Comparison of ENCODE assay signal across 11 mouse cellular contexts in genomic region chr19:4125268-4125667, GRCm38 (mm10). TPM values are rescaled to one million over a fixed set of nuclear protein-coding genes. Genes with fewer than 3 reads are reported as not detected.
DNase-seq lines count a peak whose midpoint lies in the region; ATAC-seq lines count a peak whose summit lies in the region.
"Not testable (repeated sequence)": the region's sequence is repeated elsewhere in the genome, so short reads cannot be mapped to it uniquely, and the experiment has no call there.
"Had no signal": no experiment of that assay in that cellular context is flagged by ENCODE, and none has a peak within 500 bp of the region (broad histone marks: within the 10 kb centered on the region; RNA-seq: fewer than 3 reads in every experiment).

No protein-coding gene starts in this region.

- peak; percentile 31 for ATAC-seq in embryonic facial prominence, embryonic 11.5 days (replicated peaks; ENCODE audit: insufficient number of reproducible peaks, low FRiP score, low TSS enrichment, low read depth)
- ATAC-seq in hindbrain, embryonic 16.5 days = peak; percentile 31
- ATAC-seq in limb, embryonic 11.5 days (ENCODE audit: insufficient number of reproducible peaks, low FRiP score, low TSS enrichment, low read depth) = peak; percentile 10; the same call in 1 of the 2 replicates
- ATAC-seq in lung, embryonic 16.5 days (ENCODE audit: low read depth) = peak; percentile 10
- peak; percentile 29 for ATAC-seq in neural tube, embryonic 12.5 days (ENCODE audit: low FRiP score, low read depth)

- H3K27ac ChIP-seq in embryonic facial prominence, embryonic 11.5 days (replicated peaks; ENCODE audit: low read depth, low read length); limb, embryonic 11.5 days (replicated peaks; ENCODE audit: low read depth, low read length); neural tube, embryonic 12.5 days: not testable (repeated sequence)
- H3K27ac ChIP-seq in hindbrain, embryonic 16.5 days (ENCODE audit: low read depth, low read length) = peak overlapping the region; percentile 54
- 0 out of 2 replicates have a peak overlapping the region, but pooled peaks have one; percentile 1 for H3K27ac ChIP-seq in lung, embryonic 16.5 days (ENCODE audit: low read length)

- H3K4me1 ChIP-seq in embryonic facial prominence, embryonic 11.5 days (ENCODE audit: control insufficient read depth, insufficient read depth, low read length) = not testable (repeated sequence)
- peaks cover 16% of the 10 kb centered on the region for H3K4me1 ChIP-seq in hindbrain, embryonic 16.5 days (ENCODE audit: control insufficient read depth, insufficient read depth, low read depth, low read length)
- H3K4me1 ChIP-seq in limb, embryonic 11.5 days (ENCODE audit: control insufficient read depth, insufficient read depth, low read length) = peaks cover 15% of the 10 kb centered on the region
- peaks cover 15% of the 10 kb centered on the region for H3K4me1 ChIP-seq in lung, embryonic 16.5 days (replicated peaks; ENCODE audit: control insufficient read depth, insufficient read depth, low read length)
- peaks cover 18% of the 10 kb centered on the region for H3K4me1 ChIP-seq in neural tube, embryonic 12.5 days

- not testable (repeated sequence) for H3K36me3 ChIP-seq in embryonic facial prominence, embryonic 11.5 days (replicated peaks; ENCODE audit: control insufficient read depth, insufficient read depth, low read depth, low read length); limb, embryonic 11.5 days (ENCODE audit: control insufficient read depth, insufficient read depth, low read length)
- H3K36me3 ChIP-seq in hindbrain, embryonic 16.5 days (ENCODE audit: control insufficient read depth, insufficient read depth, low read length) = peaks cover 15% of the 10 kb centered on the region
- H3K36me3 ChIP-seq in lung, embryonic 16.5 days (ENCODE audit: control insufficient read depth, insufficient read depth, low read length) = peaks cover 11% of the 10 kb centered on the region
- peaks cover 25% of the 10 kb centered on the region for H3K36me3 ChIP-seq in neural tube, embryonic 12.5 days

- H3K9ac ChIP-seq in embryonic facial prominence, embryonic 11.5 days (replicated peaks; ENCODE audit: low read length) = peak overlapping the region; percentile 39; the same call in 1 of the 2 replicates
- peak overlapping the region; percentile 93 for H3K9ac ChIP-seq in hindbrain, embryonic 16.5 days (ENCODE audit: low read depth, low read length)
- H3K9ac ChIP-seq in limb, embryonic 11.5 days (ENCODE audit: low read length) = not testable (repeated sequence)
- peak overlapping the region; percentile 93 for H3K9ac ChIP-seq in lung, embryonic 16.5 days (ENCODE audit: low read length)
- peak overlapping the region; percentile 82 for H3K9ac ChIP-seq in neural tube, embryonic 12.5 days

- 18% methylated on average over 4 of the region's 4 CpGs for WGBS in embryonic facial prominence, embryonic 11.5 days
- 21% methylated on average over 2 of the region's 4 CpGs for WGBS in hindbrain, embryonic 16.5 days
- 22% methylated on average over 4 of the region's 4 CpGs for WGBS in limb, embryonic 11.5 days
- WGBS in lung, embryonic 16.5 days = 19% methylated on average over 2 of the region's 4 CpGs
- 32% methylated on average over 4 of the region's 4 CpGs for WGBS in neural tube, embryonic 12.5 days

- H3K27me3 ChIP-seq in embryonic facial prominence, embryonic 11.5 days (ENCODE audit: control insufficient read depth, insufficient read depth, low read length); hindbrain, embryonic 16.5 days (replicated peaks; ENCODE audit: control insufficient read depth, insufficient read depth, low read length); limb, embryonic 11.5 days (ENCODE audit: control insufficient read depth, insufficient read depth, low read length); lung, embryonic 16.5 days (ENCODE audit: control insufficient read depth, insufficient read depth, low read depth, low read length); neural tube, embryonic 12.5 days (replicated peaks): not testable (repeated sequence)

- peak; percentile 60 for DNase-seq in NIH3T3 (ENCODE audit: low read depth)
- DNase-seq in embryonic facial prominence, embryonic 11.5 days (ENCODE audit: low spot score); limb, embryonic 11.5 days (ENCODE audit: low spot score): not testable (repeated sequence)
- DNase-seq in gastrocnemius, postnatal 10 days = peak; percentile 37
- peak; percentile 31 for DNase-seq in testis, postnatal 14 days (ENCODE audit: low spot score)

- not testable (repeated sequence) for H3K9me3 ChIP-seq in embryonic facial prominence, embryonic 11.5 days (replicated peaks; ENCODE audit: control insufficient read depth, low read length); hindbrain, embryonic 16.5 days (ENCODE audit: control insufficient read depth, low read length); limb, embryonic 11.5 days (ENCODE audit: control insufficient read depth, low read length); lung, embryonic 16.5 days (ENCODE audit: control insufficient read depth, low read length); neural tube, embryonic 12.5 days

- H3K4me2 ChIP-seq in embryonic facial prominence, embryonic 11.5 days (ENCODE audit: low read depth, low read length) = peak overlapping the region; percentile 19
- peak overlapping the region; percentile 67 for H3K4me2 ChIP-seq in hindbrain, embryonic 16.5 days (ENCODE audit: low read length)
- peak overlapping the region; percentile 65 for H3K4me2 ChIP-seq in limb, embryonic 11.5 days (ENCODE audit: low read depth, severe bottlenecking)
- peak overlapping the region; percentile 72 for H3K4me2 ChIP-seq in lung, embryonic 16.5 days (ENCODE audit: low read depth, low read length)
- H3K4me2 ChIP-seq in neural tube, embryonic 12.5 days (replicated peaks) = peak overlapping the region; percentile 69

- H3K4me3 ChIP-seq in embryonic facial prominence, embryonic 11.5 days (ENCODE audit: low read depth, low read length) = peak overlapping the region; percentile 78
- peak overlapping the region; percentile 85 for H3K4me3 ChIP-seq in hindbrain, embryonic 16.5 days (ENCODE audit: low read length)
- peak overlapping the region; percentile 60 for H3K4me3 ChIP-seq in limb, embryonic 11.5 days (ENCODE audit: low read depth, low read length)
- peak overlapping the region; percentile 89 for H3K4me3 ChIP-seq in lung, embryonic 16.5 days (ENCODE audit: low read length)
- peak overlapping the region; percentile 78 for H3K4me3 ChIP-seq in neural tube, embryonic 12.5 days

RNA-seq across cellular contexts. Expression of gene Aip, which starts 0.4 kb away (rescaled TPM):
- 68.3 and 85.1 TPM in 2 replicates for polyA plus RNA-seq in embryonic facial prominence, embryonic 11.5 days (2014; fragmentation: Nextera tagmentation; extraction: Ambion mirVana)
- total RNA-seq in gastrocnemius, postnatal 10 days (2021) = 10 to 100 TPM; 46.5 to 47.1 TPM
- polyA plus RNA-seq in hindbrain, embryonic 16.5 days (2015; fragmentation: Nextera tagmentation; extraction: Ambion mirVana) = 109 and 113 TPM in 2 replicates
- polyA plus RNA-seq in limb, embryonic 11.5 days (2014; fragmentation: Nextera tagmentation; extraction: Ambion mirVana) = 91.2 and 93.7 TPM in 2 replicates
- polyA plus RNA-seq in lung, embryonic 16.5 days (2015; fragmentation: Nextera tagmentation; extraction: Ambion mirVana) = 102 TPM in 2 replicates
- 67.3 and 69.4 TPM in 2 replicates for polyA plus RNA-seq in neural tube, embryonic 12.5 days (2016; fragmentation: Nextera tagmentation; extraction: Ambion mirVana)

RNA-seq across cellular contexts. Expression of gene Gpr152, which starts 14.3 kb away (rescaled TPM):
- not detected in 2 replicates for polyA plus RNA-seq in embryonic facial prominence, embryonic 11.5 days (2014; fragmentation: Nextera tagmentation; extraction: Ambion mirVana)
- total RNA-seq in gastrocnemius, postnatal 10 days (2021) = not detected
- polyA plus RNA-seq in hindbrain, embryonic 16.5 days (2015; fragmentation: Nextera tagmentation; extraction: Ambion mirVana) = not detected in 2 replicates
- not detected in 2 replicates for polyA plus RNA-seq in limb, embryonic 11.5 days (2014; fragmentation: Nextera tagmentation; extraction: Ambion mirVana)
- polyA plus RNA-seq in lung, embryonic 16.5 days (2015; fragmentation: Nextera tagmentation; extraction: Ambion mirVana) = not detected in 2 replicates
- polyA plus RNA-seq in neural tube, embryonic 12.5 days (2016; fragmentation: Nextera tagmentation; extraction: Ambion mirVana) = not detected in 2 replicates
- total RNA-seq: heart, postnatal 14 days; left cerebral cortex, postnatal 36 days had no signal
- polyA plus RNA-seq: large intestine, adult 2 months had no signal

RNA-seq across cellular contexts. Expression of gene Cabp4, which starts 18.6 kb away (rescaled TPM):
- not detected in 2 replicates for polyA plus RNA-seq in embryonic facial prominence, embryonic 11.5 days (2014; fragmentation: Nextera tagmentation; extraction: Ambion mirVana)
- not detected for total RNA-seq in gastrocnemius, postnatal 10 days (2021)
- polyA plus RNA-seq in hindbrain, embryonic 16.5 days (2015; fragmentation: Nextera tagmentation; extraction: Ambion mirVana) = 0.24 and 0.29 TPM in 2 replicates
- polyA plus RNA-seq in limb, embryonic 11.5 days (2014; fragmentation: Nextera tagmentation; extraction: Ambion mirVana) = not detected in 2 replicates
- polyA plus RNA-seq in lung, embryonic 16.5 days (2015; fragmentation: Nextera tagmentation; extraction: Ambion mirVana) = 0.16 TPM in 1 of 2 replicates, not detected in the other
- 0.13 and 0.19 TPM in 2 replicates for polyA plus RNA-seq in neural tube, embryonic 12.5 days (2016; fragmentation: Nextera tagmentation; extraction: Ambion mirVana)
- total RNA-seq: heart, postnatal 14 days; left cerebral cortex, postnatal 36 days had no signal

RNA-seq across cellular contexts. Expression of gene Coro1b, which starts 23.2 kb away (rescaled TPM):
- 108 and 122 TPM in 2 replicates for polyA plus RNA-seq in embryonic facial prominence, embryonic 11.5 days (2014; fragmentation: Nextera tagmentation; extraction: Ambion mirVana)
- 10 to 100 TPM; 41.1 to 48.6 TPM for total RNA-seq in gastrocnemius, postnatal 10 days (2021)
- 116 and 122 TPM in 2 replicates for polyA plus RNA-seq in hindbrain, embryonic 16.5 days (2015; fragmentation: Nextera tagmentation; extraction: Ambion mirVana)
- polyA plus RNA-seq in limb, embryonic 11.5 days (2014; fragmentation: Nextera tagmentation; extraction: Ambion mirVana) = 116 and 124 TPM in 2 replicates
- polyA plus RNA-seq in lung, embryonic 16.5 days (2015; fragmentation: Nextera tagmentation; extraction: Ambion mirVana) = 174 and 184 TPM in 2 replicates
- 128 and 131 TPM in 2 replicates for polyA plus RNA-seq in neural tube, embryonic 12.5 days (2016; fragmentation: Nextera tagmentation; extraction: Ambion mirVana)

RNA-seq across cellular contexts. Expression of gene Pitpnm1, which starts 25.5 kb away (rescaled TPM):
- 6.3 and 7.3 TPM in 2 replicates for polyA plus RNA-seq in embryonic facial prominence, embryonic 11.5 days (2014; fragmentation: Nextera tagmentation; extraction: Ambion mirVana)
- 1 to 10 TPM; 4.2 to 5.5 TPM for total RNA-seq in gastrocnemius, postnatal 10 days (2021)
- 87.3 and 91.9 TPM in 2 replicates for polyA plus RNA-seq in hindbrain, embryonic 16.5 days (2015; fragmentation: Nextera tagmentation; extraction: Ambion mirVana)
- polyA plus RNA-seq in limb, embryonic 11.5 days (2014; fragmentation: Nextera tagmentation; extraction: Ambion mirVana) = 4.8 and 5.8 TPM in 2 replicates
- 12.6 and 14.4 TPM in 2 replicates for polyA plus RNA-seq in lung, embryonic 16.5 days (2015; fragmentation: Nextera tagmentation; extraction: Ambion mirVana)
- polyA plus RNA-seq in neural tube, embryonic 12.5 days (2016; fragmentation: Nextera tagmentation; extraction: Ambion mirVana) = 26.2 and 27.8 TPM in 2 replicates

Comparison
In these comparisons a context has a peak if more than half of its experiments do, and no peak if none do; other contexts are left out.
1. H3K4me2 ChIP-seq: peak in every context shown above with its lines; median percentile 72 in lung, embryonic 16.5 days; 69 in neural tube, embryonic 12.5 days; 67 in hindbrain, embryonic 16.5 days; 65 in limb, embryonic 11.5 days; 19 in embryonic facial prominence, embryonic 11.5 days.